9 mouse cellular contexts compared by ENCODE assay signal in the genomic region with DNA sequence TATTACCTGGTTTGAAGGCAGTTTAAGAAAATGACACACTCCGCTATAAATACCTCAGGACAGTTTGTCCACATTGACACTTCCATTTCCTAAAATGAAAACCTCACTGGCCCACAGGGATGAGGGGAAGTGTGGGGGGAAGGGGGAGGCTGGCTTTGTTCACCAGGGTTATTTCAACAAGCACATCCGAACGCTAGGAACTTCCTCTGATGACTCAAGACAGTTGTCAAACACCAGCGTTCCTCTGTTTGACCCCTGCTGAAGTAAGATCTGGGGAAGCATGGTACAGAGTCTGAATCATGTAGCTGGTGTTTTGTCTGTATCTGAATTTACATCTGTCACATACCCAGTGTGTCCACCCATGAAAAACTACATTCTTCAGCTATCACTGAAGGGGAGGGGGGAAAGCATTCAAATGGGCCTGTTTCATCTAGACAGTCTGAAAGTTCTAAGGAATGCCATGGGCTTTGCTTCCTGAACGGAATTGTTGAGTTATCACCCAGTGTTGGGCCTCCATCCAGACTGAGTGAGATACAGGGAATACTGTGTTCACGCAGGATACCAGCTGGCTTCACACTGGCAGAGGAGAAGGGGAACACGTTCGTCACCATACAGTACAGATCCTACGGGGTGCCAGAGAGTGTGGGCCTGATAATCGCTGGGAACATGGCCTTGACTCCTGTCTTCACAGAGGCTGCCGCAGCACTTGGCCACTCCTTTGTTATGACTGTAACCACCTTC. TPM values are rescaled to one million over a fixed set of nuclear protein-coding genes. Genes with fewer than 3 reads are reported as not detected.
DNase-seq lines count a peak whose midpoint lies in the region; ATAC-seq lines count a peak whose summit lies in the region.
"Had no signal": no experiment of that assay in that cellular context is flagged by ENCODE, and none has a peak within 500 bp of the region (broad histone marks: within the 10 kb centered on the region; RNA-seq: fewer than 3 reads in every experiment).

No protein-coding gene starts in this region.

- ATAC-seq in granulocyte monocyte progenitor cell, adult 5-6 weeks (replicated peaks; ENCODE audit: poor library complexity, severe bottlenecking) = peak; percentile 65
- ATAC-seq in cerebellum, adult (ENCODE audit: insufficient number of reproducible peaks, low FRiP score, low TSS enrichment) = no peak

- no peaks in the 10 kb centered on the region for H3K36me3 ChIP-seq in macrophage (ENCODE audit: inconsistent target)
- H3K36me3 ChIP-seq: midbrain, embryonic 12.5 days had no signal

- 45% methylated on average over 11 of the region's 11 CpGs for WGBS in macrophage (ENCODE audit: missing documents)

- H3K27ac ChIP-seq in macrophage = peak overlapping the region; percentile 95
- H3K27ac ChIP-seq: midbrain, embryonic 12.5 days had no signal

- peak; percentile 34 to 75 for DNase-seq in left cerebral cortex, postnatal 10 days (ENCODE audit: extremely low spot score in 1 of 2, low spot score in 2 of 2)
- DNase-seq in left cerebral cortex, adult 11 months (ENCODE audit: low spot score) = no peak
- peak; percentile 88 for DNase-seq in Muller cell, postnatal 12 days (ENCODE audit: inconsistent ontology term)
- DNase-seq in kidney, adult 9 months = peak; percentile 81
- DNase-seq in cerebellum, postnatal 14 days = no peak

- peaks cover 87% of the 10 kb centered on the region for H3K79me2 ChIP-seq in macrophage (ENCODE audit: inconsistent target)

- H3K4me3 ChIP-seq in macrophage (ENCODE audit: inconsistent target) = peak overlapping the region; percentile 5; the same call in 1 of the 2 replicates
- H3K4me3 ChIP-seq: midbrain, embryonic 12.5 days had no signal

- intact Hi-C loops in left cerebral cortex, postnatal 10 days (cut with DNase I) = no loop called here

RNA-seq across cellular contexts. Expression of a gene that starts 40.9 kb away (rescaled TPM):
- 10 to 100 TPM; 37.0 to 39.3 TPM for total RNA-seq in left cerebral cortex, postnatal 10 days (2021)
- 80.8 and 84.5 TPM in 2 replicates for total RNA-seq in granulocyte monocyte progenitor cell, adult 5-6 weeks (2014; fragmentation: Nextera tagmentation)
- 112 and 128 TPM in 2 replicates for total RNA-seq in granulocyte monocyte progenitor cell, adult 5-6 weeks (2017)
- 100 to 1,000 TPM in 25 of 26 experiments, 10 to 100 TPM in 1; 87.8 to 675 (median 157) TPM for total RNA-seq in macrophage (2018; cell fraction: chromatin; rRNA removed)
- total RNA-seq in macrophage (2018; cell fraction: cytosol; rRNA removed) = 10 to 100 TPM; 13.9 to 46.8 (median 17.8) TPM
- total RNA-seq in macrophage (2018; cell fraction: nucleus; rRNA removed) = 100 to 1,000 TPM in 10 of 26 experiments, 10 to 100 TPM in 16; 46.5 to 295 (median 87.3) TPM
- polyA plus RNA-seq in macrophage (2018) = 22.8 to 33.0 TPM (median 24.7 TPM) in 3 replicates

Comparison
In these comparisons a context has a peak if more than half of its experiments do, and no peak if none do; other contexts are left out.
1. DNase-seq: peak in left cerebral cortex, postnatal 10 days (2 of 2), Muller cell, postnatal 12 days (single experiment) and kidney, adult 9 months (single experiment); none in left cerebral cortex, adult 11 months (single experiment) and cerebellum, postnatal 14 days (0 of 2).